Mouse (Mus musculus) bone marrow macrophage, adult 2 months (primary cell): ENCODE data around the gene Usp12.

Source experiments
- CTCF ChIP-seq: IDR thresholded peaks from 2 replicates; pipeline ENCODE4 v1.5.1; 2012; ENCODE audit warnings: low read depth, mild to moderate bottlenecking, low read length, moderate library complexity
- POLR2A ChIP-seq: IDR thresholded peaks from 2 replicates; pipeline ENCODE4 v1.6.1; 2012; ENCODE audit warnings: mild to moderate bottlenecking, low read depth, low read length, borderline replicate concordance

DNA sequence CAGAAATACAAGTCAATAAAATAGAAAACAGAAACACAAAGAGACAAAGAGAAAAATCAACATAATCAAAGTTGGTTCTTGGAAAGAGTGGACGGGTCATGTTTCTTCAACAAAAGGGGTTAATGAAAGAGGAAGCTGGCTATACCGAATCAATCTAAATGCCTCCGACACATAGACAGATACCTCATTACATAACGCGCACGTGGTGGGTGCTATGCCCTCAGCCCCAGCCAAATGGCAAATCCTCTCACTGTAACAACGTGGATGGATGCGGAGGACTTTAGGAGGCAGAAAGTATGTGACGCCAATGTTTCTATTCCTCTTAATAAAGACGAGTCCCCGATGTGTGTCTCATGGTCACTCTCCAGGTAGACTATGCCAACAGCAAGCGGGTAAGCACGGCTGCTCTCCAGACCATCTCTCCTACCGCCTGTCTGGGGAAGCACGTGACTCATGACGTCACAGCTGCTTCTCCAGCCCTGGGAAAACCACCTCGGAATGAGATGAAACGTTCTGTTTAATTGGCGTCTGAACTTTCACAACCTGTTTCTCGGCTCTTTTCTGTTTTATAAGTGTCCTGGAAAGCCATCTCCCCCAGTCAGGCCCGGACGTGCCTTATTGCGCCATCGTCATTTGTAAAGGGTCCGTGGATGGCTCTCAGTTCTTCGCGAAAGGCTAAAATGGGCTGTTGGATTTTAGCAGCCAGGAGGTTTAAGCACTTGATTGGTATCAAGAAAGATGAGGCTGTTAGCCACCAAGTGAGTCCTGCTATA, 75.0 kb downstream of the Usp12 start:
- no peak for TF ChIP-seq POLR2A
- TF ChIP-seq CTCF, result no peak
